Mouse (Mus musculus) lung, postnatal 25 days (tissue): ENCODE measurements around the gene Gm8332.
"Not testable (repeated sequence)": the region's sequence is repeated elsewhere in the genome, so short reads cannot be mapped to it uniquely, and the experiment has no call there.

ENCODE experiments used
- DNase-seq: peaks from one replicate; pipeline ENCODE4 v3.0.0; 2022; ENCODE audit warnings: low spot score

Gm8332 gene

GRCm38 (mm10) chr12:88250000-88250399 lies at the start of gene Gm8332:
Gene Gm8332, minus strand, starts transcription at chr12:88250100.
- DNase-seq, result not testable (repeated sequence)

GRCm38 (mm10) chr12:88297171-88297570 lies 47.3 kb upstream of the Gm8332 start:
- DNase-seq, result not testable (repeated sequence)

GRCm38 (mm10) chr12:88293082-88293481 lies 43.2 kb upstream of the Gm8332 start:
- DNase-seq, result not testable (repeated sequence)

GRCm38 (mm10) chr12:88285224-88285623 lies 35.3 kb upstream of the Gm8332 start:
- DNase-seq, result not testable (repeated sequence)

- DNase-seq, result not testable (repeated sequence)
Measured at GRCm38 (mm10) chr12:88274400-88274799, 24.5 kb upstream of the Gm8332 start, which contains the start of gene Gm5662. Gene Gm5662, minus strand, starts transcription at chr12:88274500.

GRCm38 (mm10) chr12:88257241-88257640 lies 7.3 kb upstream of the Gm8332 start:
- DNase-seq, result no peak

- DNase-seq, result not testable (repeated sequence)
Measured at GRCm38 (mm10) chr12:88255917-88256316, 6.0 kb upstream of the Gm8332 start.

- not testable (repeated sequence) for DNase-seq
Measured at GRCm38 (mm10) chr12:88245786-88246185, 4.1 kb downstream of the Gm8332 start.

- DNase-seq, result not testable (repeated sequence)
Measured at GRCm38 (mm10) chr12:88242940-88243339, 7.0 kb downstream of the Gm8332 start.

- no peak for DNase-seq
Measured at GRCm38 (mm10) chr12:88219445-88219844, 30.5 kb downstream of the Gm8332 start.

GRCm38 (mm10) chr12:88218059-88218458 lies 31.8 kb downstream of the Gm8332 start:
- DNase-seq, result not testable (repeated sequence)

- no peak for DNase-seq
Measured at GRCm38 (mm10) chr12:88214641-88215040, 35.3 kb downstream of the Gm8332 start.

- not testable (repeated sequence) for DNase-seq
Measured at GRCm38 (mm10) chr12:88211458-88211857, 38.4 kb downstream of the Gm8332 start.

- no peak for DNase-seq
Measured at GRCm38 (mm10) chr12:88202856-88203255, 47.0 kb downstream of the Gm8332 start.
